Mouse (Mus musculus) forebrain, embryonic 12.5 days (tissue): ENCODE results near the gene Mcm8. TPM values are rescaled to one million over a fixed set of nuclear protein-coding genes. Genes with fewer than 3 reads are reported as not detected.
A peak's percentile ranks its signal among the peaks of the same experiment; 100 is the strongest.

Source experiments
- ATAC-seq: fragments of 200-750 bp; cut with Nextera tagmentation; 2 replicates; pipeline ENCODE4 v1.8.0; 2017; ENCODE audit warnings: moderate TSS enrichment; ENCODE audit not compliant: low FRiP score
- H3K27ac ChIP-seq: fragments of 300-500 bp; sonication (generic); 2 replicates; pipeline ENCODE4 v1.5.1; 2016; ENCODE audit warnings: mild to moderate bottlenecking
- H3K27me3 ChIP-seq: fragments of 300-500 bp; sonication (generic); 2 replicates; pipeline ENCODE4 v1.6.1; 2016; ENCODE audit warnings: mild to moderate bottlenecking
- H3K36me3 ChIP-seq: fragments of 300-500 bp; sonication (generic); replicated peaks from 2 replicates; pipeline ENCODE4 v1.6.1; 2016; ENCODE audit warnings: mild to moderate bottlenecking
- H3K4me1 ChIP-seq: fragments of 300-500 bp; sonication (generic); 2 replicates; pipeline ENCODE4 v1.6.1; 2016
- H3K4me2 ChIP-seq: fragments of 300-500 bp; sonication (generic); 2 replicates; pipeline ENCODE4 v1.6.1; 2016; ENCODE audit warnings: mild to moderate bottlenecking, moderate library complexity
- H3K4me3 ChIP-seq: fragments of 300-500 bp; sonication (generic); replicated peaks from 2 replicates; pipeline ENCODE4 v1.5.1; 2016; ENCODE audit warnings: mild to moderate bottlenecking
- H3K9ac ChIP-seq: fragments of 300-500 bp; sonication (generic); 2 replicates; pipeline ENCODE4 v1.6.1; 2016; ENCODE audit warnings: mild to moderate bottlenecking
- H3K9me3 ChIP-seq: fragments of 300-500 bp; sonication (generic); 2 replicates; pipeline ENCODE4 v1.6.1; 2016
- WGBS: fragments of 180-500 bp; shearing (Covaris S2); methylation state at CpG from one replicate; pipeline ENCODE4 v1.1.7; 2016; 5-methylcytosine and 5-hydroxymethylcytosine counted together
- polyA plus RNA-seq: library from polyadenylated mRNA; unstranded; fragments of >200 nt; fragmentation: Nextera tagmentation; extraction: Ambion mirVana; gene quantifications from 2 replicates; pipeline ENCODE4 v1.2.1, GENCODE M21; 2016

The Mcm8 gene
- 20.7 and 23.5 TPM in 2 replicates for polyA plus RNA-seq

- Histone ChIP-seq H3K27me3 (no peaks in the 10 kb centered on the region), H3K4me2 (peak within 1 kb of the TSS; percentile 81), H3K4me3 (peak within 1 kb of the TSS; percentile 86), H3K9ac (peak within 1 kb of the TSS; percentile 69), H3K9me3 (no peaks in the 10 kb centered on the region), H3K4me1 (peaks cover 19% of the 10 kb centered on the region), H3K36me3 (peaks cover 24% of the 10 kb centered on the region), H3K27ac (0 out of 2 replicates have a peak within 1 kb of the TSS, but pooled peaks have one; percentile 50)
- WGBS, result under 1% methylated on average over 59 of the region's 59 CpGs
- peak; percentile 100 for ATAC-seq
Observed at GRCm38 (mm10) chr2:132815608-132816314, at the start of gene Mcm8, which contains the start of gene Trmt6. Mcm8 (plus strand) TSS chr2:132816141. Trmt6 (minus strand) TSS chr2:132816055.

- ATAC-seq, result no peak
- 82% methylated on average over 1 of the region's 1 CpGs for WGBS
- H3K4me3 ChIP-seq, result no peak overlapping the region
- no peaks in the 10 kb centered on the region for H3K27me3 ChIP-seq
- H3K27ac ChIP-seq, result no peak overlapping the region
- no peaks in the 10 kb centered on the region for H3K36me3 ChIP-seq
- no peaks in the 10 kb centered on the region for H3K4me1 ChIP-seq
- no peak overlapping the region for H3K4me2 ChIP-seq
- no peak overlapping the region for H3K9ac ChIP-seq
- H3K9me3 ChIP-seq, result no peaks in the 10 kb centered on the region
Observed at GRCm38 (mm10) chr2:132770822-132771221, 45.1 kb upstream of the Mcm8 start.

GRCm38 (mm10) chr2:132780978-132781377 lies 35.0 kb upstream of the Mcm8 start, which contains the start of gene Chgb:
Chgb (plus strand) TSS chr2:132781278.
- 5% methylated on average over 4 of the region's 4 CpGs for WGBS
- Histone ChIP-seq H3K27ac (peak within 1 kb of the TSS; percentile 81), H3K27me3 (peaks cover 1% of the 10 kb centered on the region; the same call in 1 of the 2 replicates), H3K9ac (peak within 1 kb of the TSS; percentile 39), H3K9me3 (no peaks in the 10 kb centered on the region), H3K4me1 (peaks cover 12% of the 10 kb centered on the region), H3K36me3 (no peaks in the 10 kb centered on the region), H3K4me2 (peak within 1 kb of the TSS; percentile 66), H3K4me3 (peak within 1 kb of the TSS; percentile 48)
- no peak; the same call in 1 of the 2 replicates for ATAC-seq

GRCm38 (mm10) chr2:132781439-132782068 lies 34.4 kb upstream of the Mcm8 start:
- Histone ChIP-seq H3K27me3 (peaks cover 4% of the 10 kb centered on the region; the same call in 1 of the 2 replicates), H3K36me3 (no peaks in the 10 kb centered on the region), H3K9me3 (no peaks in the 10 kb centered on the region), H3K9ac (peak overlapping the region; percentile 39), H3K4me2 (peak overlapping the region; percentile 66), H3K4me3 (peak overlapping the region; percentile 48), H3K4me1 (peaks cover 12% of the 10 kb centered on the region), H3K27ac (peak overlapping the region; percentile 81)
- peak; percentile 98 for ATAC-seq
- under 1% methylated on average over 38 of the region's 41 CpGs for WGBS

GRCm38 (mm10) chr2:132784039-132784438 lies 31.9 kb upstream of the Mcm8 start:
- WGBS, result 93% methylated on average over 6 of the region's 6 CpGs
- H3K36me3 ChIP-seq, result no peaks in the 10 kb centered on the region
- H3K4me1 ChIP-seq, result peaks cover 8% of the 10 kb centered on the region; the same call in 1 of the 2 replicates
- H3K9me3 ChIP-seq, result no peaks in the 10 kb centered on the region
- no peak overlapping the region for H3K27ac ChIP-seq
- H3K4me2 ChIP-seq, result no peak overlapping the region
- no peak overlapping the region for H3K4me3 ChIP-seq
- ATAC-seq, result no peak
- no peak overlapping the region for H3K9ac ChIP-seq
- H3K27me3 ChIP-seq, result 0 out of 2 replicates have a peak, but pooled peaks cover 4% of the 10 kb centered on the region

GRCm38 (mm10) chr2:132793441-132794203 lies 22.3 kb upstream of the Mcm8 start:
- 89% methylated on average over 19 of the region's 19 CpGs for WGBS
- no peaks in the 10 kb centered on the region for H3K27me3 ChIP-seq
- ATAC-seq, result no peak
- no peaks in the 10 kb centered on the region for H3K9me3 ChIP-seq
- H3K4me1 ChIP-seq, result no peaks in the 10 kb centered on the region
- H3K36me3 ChIP-seq, result no peaks in the 10 kb centered on the region; the same call in 1 of the 2 replicates
- H3K4me2 ChIP-seq, result no peak overlapping the region
- H3K27ac ChIP-seq, result no peak overlapping the region
- no peak overlapping the region for H3K4me3 ChIP-seq
- H3K9ac ChIP-seq, result no peak overlapping the region

GRCm38 (mm10) chr2:132794204-132794586 lies 21.7 kb upstream of the Mcm8 start:
- no peaks in the 10 kb centered on the region for H3K27me3 ChIP-seq
- H3K27ac ChIP-seq, result no peak overlapping the region
- no peaks in the 10 kb centered on the region; the same call in 1 of the 2 replicates for H3K36me3 ChIP-seq
- no peaks in the 10 kb centered on the region for H3K4me1 ChIP-seq
- H3K4me2 ChIP-seq, result no peak overlapping the region
- H3K9ac ChIP-seq, result no peak overlapping the region
- WGBS, result 82% methylated on average over 7 of the region's 7 CpGs
- H3K9me3 ChIP-seq, result no peaks in the 10 kb centered on the region
- H3K4me3 ChIP-seq, result no peak overlapping the region
- ATAC-seq, result no peak

- H3K36me3 ChIP-seq, result peaks cover 47% of the 10 kb centered on the region
- no peak overlapping the region for H3K9ac ChIP-seq
- no peaks in the 10 kb centered on the region for H3K9me3 ChIP-seq
- no peaks in the 10 kb centered on the region for H3K27me3 ChIP-seq
- no peak overlapping the region for H3K4me2 ChIP-seq
- H3K4me3 ChIP-seq, result no peak overlapping the region
- 85% methylated on average over 2 of the region's 2 CpGs for WGBS
- H3K27ac ChIP-seq, result no peak overlapping the region
- no peak for ATAC-seq
- no peaks in the 10 kb centered on the region for H3K4me1 ChIP-seq
Observed at GRCm38 (mm10) chr2:132802976-132803375, 13.0 kb upstream of the Mcm8 start.

- WGBS, result 95% methylated on average over 4 of the region's 4 CpGs
- H3K9me3 ChIP-seq, result no peaks in the 10 kb centered on the region
- H3K27me3 ChIP-seq, result no peaks in the 10 kb centered on the region
- H3K27ac ChIP-seq, result no peak overlapping the region
- H3K36me3 ChIP-seq, result peaks cover 38% of the 10 kb centered on the region
- H3K9ac ChIP-seq, result no peak overlapping the region
- no peaks in the 10 kb centered on the region for H3K4me1 ChIP-seq
- H3K4me3 ChIP-seq, result no peak overlapping the region
- no peak for ATAC-seq
- no peak overlapping the region for H3K4me2 ChIP-seq
Observed at GRCm38 (mm10) chr2:132841071-132841470, 25.1 kb downstream of the Mcm8 start.

- peaks cover 14% of the 10 kb centered on the region for H3K4me1 ChIP-seq
- H3K4me2 ChIP-seq, result peak within 1 kb of the TSS; percentile 76
- peak within 1 kb of the TSS; percentile 86 for H3K27ac ChIP-seq
- peak; percentile 93 for ATAC-seq
- no peaks in the 10 kb centered on the region for H3K9me3 ChIP-seq
- H3K9ac ChIP-seq, result peak within 1 kb of the TSS; percentile 97
- H3K36me3 ChIP-seq, result peaks cover 19% of the 10 kb centered on the region
- H3K4me3 ChIP-seq, result peak within 1 kb of the TSS; percentile 96
- no peaks in the 10 kb centered on the region for H3K27me3 ChIP-seq
- WGBS, result under 1% methylated on average over 93 of the region's 96 CpGs
Observed at GRCm38 (mm10) chr2:132846407-132847358, 30.7 kb downstream of the Mcm8 start, which contains the start of gene Crls1. Crls1 (plus strand) TSS chr2:132846666.

GRCm38 (mm10) chr2:132847581-132847980 lies 31.6 kb downstream of the Mcm8 start:
- H3K27ac ChIP-seq, result no peak overlapping the region
- peak overlapping the region; percentile 96 for H3K4me3 ChIP-seq
- no peaks in the 10 kb centered on the region for H3K9me3 ChIP-seq
- H3K36me3 ChIP-seq, result peaks cover 24% of the 10 kb centered on the region
- ATAC-seq, result no peak
- H3K9ac ChIP-seq, result peak overlapping the region; percentile 97
- peak overlapping the region; percentile 76 for H3K4me2 ChIP-seq
- H3K4me1 ChIP-seq, result peaks cover 14% of the 10 kb centered on the region
- H3K27me3 ChIP-seq, result no peaks in the 10 kb centered on the region
- WGBS, result 37% methylated on average over 7 of the region's 7 CpGs
